Mouse (Mus musculus): Measurements from ENCODE around the gene 1110032A03Rik. TPM values are rescaled to one million over a fixed set of nuclear protein-coding genes. Genes with fewer than 3 reads are reported as not detected.

1110032A03Rik gene
- polyA plus RNA-seq, 1 experiment from 2014 or later: 37.8 TPM

- peak overlapping the region; percentile 57 for H3K9ac ChIP-seq (replicated peaks; ENCODE audit: low read depth, low read length)
- H3K9me3 ChIP-seq (ENCODE audit: control insufficient read depth, low read depth, low read length): no peaks in the 10 kb centered on the region
- peak overlapping the region; percentile 71 for H3K4me2 ChIP-seq (replicated peaks; ENCODE audit: low read depth, low read length)
- 4% methylated on average over 17 of the region's 17 CpGs for WGBS
- peak overlapping the region; percentile 45 for H3K4me3 ChIP-seq (ENCODE audit: low read depth, low read length)
- peak overlapping the region; percentile 92; the same call in 1 of the 2 replicates for H3K27ac ChIP-seq (ENCODE audit: low read length)
- H3K36me3 ChIP-seq (ENCODE audit: control insufficient read depth, insufficient read depth, low read length): peaks cover 9% of the 10 kb centered on the region; the same call in 1 of the 2 replicates
- ATAC-seq (ENCODE audit: insufficient number of reproducible peaks, insufficient read depth, low FRiP score, low read depth): no peak; the same call in 1 of the 2 replicates
- no peaks in the 10 kb centered on the region for H3K27me3 ChIP-seq (ENCODE audit: control insufficient read depth, insufficient read depth, low read length)
- H3K4me1 ChIP-seq (ENCODE audit: control insufficient read depth, insufficient read depth, low read length): peaks cover 8% of the 10 kb centered on the region; the same call in 1 of the 2 replicates
These were observed 7.7 kb downstream of the 1110032A03Rik start for GRCm38 (mm10) chr9:50767531-50768106.

- ATAC-seq (ENCODE audit: insufficient number of reproducible peaks, insufficient read depth, low FRiP score, low read depth): no peak
- Histone ChIP-seq H3K4me2 (replicated peaks; ENCODE audit: low read depth, low read length) (no peak overlapping the region), H3K36me3 (ENCODE audit: control insufficient read depth, insufficient read depth, low read length) (no peaks in the 10 kb centered on the region), H3K27ac (ENCODE audit: low read length) (no peak overlapping the region), H3K27me3 (ENCODE audit: control insufficient read depth, insufficient read depth, low read length) (no peaks in the 10 kb centered on the region), H3K4me1 (ENCODE audit: control insufficient read depth, insufficient read depth, low read length) (0 out of 2 replicates have a peak, but pooled peaks cover 4% of the 10 kb centered on the region), H3K9ac (replicated peaks; ENCODE audit: low read depth, low read length) (no peak overlapping the region), H3K4me3 (ENCODE audit: low read depth, low read length) (no peak overlapping the region), H3K9me3 (ENCODE audit: control insufficient read depth, low read depth, low read length) (no peaks in the 10 kb centered on the region)
- WGBS: 46% methylated on average over 1 of the region's 1 CpGs
These were observed 12.0 kb downstream of the 1110032A03Rik start for GRCm38 (mm10) chr9:50763331-50763730.

GRCm38 (mm10) chr9:50761520-50762243 lies 13.6 kb downstream of the 1110032A03Rik start:
- Histone ChIP-seq H3K9ac (replicated peaks; ENCODE audit: low read depth, low read length) (no peak overlapping the region), H3K9me3 (ENCODE audit: control insufficient read depth, low read depth, low read length) (no peaks in the 10 kb centered on the region), H3K4me1 (ENCODE audit: control insufficient read depth, insufficient read depth, low read length) (no peaks in the 10 kb centered on the region), H3K27ac (ENCODE audit: low read length) (no peak overlapping the region), H3K36me3 (ENCODE audit: control insufficient read depth, insufficient read depth, low read length) (no peaks in the 10 kb centered on the region), H3K4me2 (replicated peaks; ENCODE audit: low read depth, low read length) (no peak overlapping the region), H3K27me3 (ENCODE audit: control insufficient read depth, insufficient read depth, low read length) (no peaks in the 10 kb centered on the region), H3K4me3 (ENCODE audit: low read depth, low read length) (no peak overlapping the region)
- 64% methylated on average over 6 of the region's 6 CpGs for WGBS
- no peak for ATAC-seq (ENCODE audit: insufficient number of reproducible peaks, insufficient read depth, low FRiP score, low read depth)

- H3K27ac ChIP-seq (ENCODE audit: low read length): no peak overlapping the region
- H3K4me2 ChIP-seq (replicated peaks; ENCODE audit: low read depth, low read length): no peak overlapping the region
- no peak for ATAC-seq (ENCODE audit: insufficient number of reproducible peaks, insufficient read depth, low FRiP score, low read depth)
- H3K27me3 ChIP-seq (ENCODE audit: control insufficient read depth, insufficient read depth, low read length): no peaks in the 10 kb centered on the region
- H3K9me3 ChIP-seq (ENCODE audit: control insufficient read depth, low read depth, low read length): no peaks in the 10 kb centered on the region
- no peak overlapping the region for H3K4me3 ChIP-seq (ENCODE audit: low read depth, low read length)
- peaks cover 7% of the 10 kb centered on the region; the same call in 1 of the 2 replicates for H3K4me1 ChIP-seq (ENCODE audit: control insufficient read depth, insufficient read depth, low read length)
- no peaks in the 10 kb centered on the region for H3K36me3 ChIP-seq (ENCODE audit: control insufficient read depth, insufficient read depth, low read length)
- 49% methylated on average over 5 of the region's 5 CpGs for WGBS
- H3K9ac ChIP-seq (replicated peaks; ENCODE audit: low read depth, low read length): no peak overlapping the region
These were observed 18.6 kb downstream of the 1110032A03Rik start for GRCm38 (mm10) chr9:50756711-50757110.

GRCm38 (mm10) chr9:50753947-50754346 lies 21.4 kb downstream of the 1110032A03Rik start:
- WGBS: 48% methylated on average over 7 of the region's 7 CpGs
- H3K9ac ChIP-seq (replicated peaks; ENCODE audit: low read depth, low read length): no peak overlapping the region
- no peak overlapping the region for H3K4me3 ChIP-seq (ENCODE audit: low read depth, low read length)
- H3K27me3 ChIP-seq (ENCODE audit: control insufficient read depth, insufficient read depth, low read length): no peaks in the 10 kb centered on the region
- H3K9me3 ChIP-seq (ENCODE audit: control insufficient read depth, low read depth, low read length): no peaks in the 10 kb centered on the region
- no peak for ATAC-seq (ENCODE audit: insufficient number of reproducible peaks, insufficient read depth, low FRiP score, low read depth)
- H3K4me1 ChIP-seq (ENCODE audit: control insufficient read depth, insufficient read depth, low read length): peaks cover 7% of the 10 kb centered on the region; the same call in 1 of the 2 replicates
- no peak overlapping the region for H3K27ac ChIP-seq (ENCODE audit: low read length)
- H3K4me2 ChIP-seq (replicated peaks; ENCODE audit: low read depth, low read length): no peak overlapping the region; the same call in 1 of the 2 replicates
- H3K36me3 ChIP-seq (ENCODE audit: control insufficient read depth, insufficient read depth, low read length): no peaks in the 10 kb centered on the region

GRCm38 (mm10) chr9:50752784-50753615 lies 22.3 kb downstream of the 1110032A03Rik start:
- Histone ChIP-seq H3K27me3 (ENCODE audit: control insufficient read depth, insufficient read depth, low read length) (no peaks in the 10 kb centered on the region), H3K9ac (replicated peaks; ENCODE audit: low read depth, low read length) (no peak overlapping the region)
- WGBS: 64% methylated on average over 17 of the region's 17 CpGs

GRCm38 (mm10) chr9:50752054-50752602 lies 23.2 kb downstream of the 1110032A03Rik start, which contains the start of gene Hspb2:
Hspb2 (minus strand) TSS chr9:50752354.
- H3K36me3 ChIP-seq (ENCODE audit: control insufficient read depth, insufficient read depth, low read length): no peaks in the 10 kb centered on the region
- no peak within 1 kb of the TSS; the same call in 1 of the 2 replicates for H3K4me3 ChIP-seq (ENCODE audit: low read depth, low read length)
- 56% methylated on average over 14 of the region's 14 CpGs for WGBS
- H3K9ac ChIP-seq (replicated peaks; ENCODE audit: low read depth, low read length): no peak within 1 kb of the TSS
- ATAC-seq (ENCODE audit: insufficient number of reproducible peaks, insufficient read depth, low FRiP score, low read depth): peak; percentile 42; the same call in 1 of the 2 replicates
- peak within 1 kb of the TSS; percentile 52; the same call in 1 of the 2 replicates for H3K27ac ChIP-seq (ENCODE audit: low read length)
- no peaks in the 10 kb centered on the region for H3K27me3 ChIP-seq (ENCODE audit: control insufficient read depth, insufficient read depth, low read length)
- no peaks in the 10 kb centered on the region for H3K9me3 ChIP-seq (ENCODE audit: control insufficient read depth, low read depth, low read length)
- 0 out of 2 replicates have a peak within 1 kb of the TSS, but pooled peaks have one; percentile 16 for H3K4me2 ChIP-seq (replicated peaks; ENCODE audit: low read depth, low read length)
- H3K4me1 ChIP-seq (ENCODE audit: control insufficient read depth, insufficient read depth, low read length): peaks cover 7% of the 10 kb centered on the region; the same call in 1 of the 2 replicates

More at GRCm38 (mm10) chr9:50752784-50753615, 22.3 kb downstream of the 1110032A03Rik start:
- 0 out of 2 replicates have a peak, but pooled peaks have one; percentile 61 for ATAC-seq (ENCODE audit: insufficient number of reproducible peaks, insufficient read depth, low FRiP score, low read depth)
- Histone ChIP-seq H3K9me3 (ENCODE audit: control insufficient read depth, low read depth, low read length) (no peaks in the 10 kb centered on the region), H3K36me3 (ENCODE audit: control insufficient read depth, insufficient read depth, low read length) (no peaks in the 10 kb centered on the region), H3K4me1 (ENCODE audit: control insufficient read depth, insufficient read depth, low read length) (peaks cover 7% of the 10 kb centered on the region; the same call in 1 of the 2 replicates), H3K4me2 (replicated peaks; ENCODE audit: low read depth, low read length) (0 out of 2 replicates have a peak overlapping the region, but pooled peaks have one; percentile 16), H3K4me3 (ENCODE audit: low read depth, low read length) (no peak overlapping the region; the same call in 1 of the 2 replicates), H3K27ac (ENCODE audit: low read length) (no peak overlapping the region)
